Mouse (Mus musculus): ENCODE data around the gene Omp. TPM values are rescaled to one million over a fixed set of nuclear protein-coding genes. Genes with fewer than 3 reads are reported as not detected.

Gene Omp
- total and polyA plus RNA-seq, 3 experiments: 0.06 to 0.14 TPM; not detected in 1

- 52% methylated on average over 9 of the region's 9 CpGs for WGBS
- no peaks in the 10 kb centered on the region for H3K79me2 ChIP-seq (replicated peaks; ENCODE audit: control insufficient read depth, insufficient read depth, low read length)
- intact Hi-C loops (cut with DNase I): no loop called here
- H3K36me3 ChIP-seq (ENCODE audit: control insufficient read depth, insufficient read depth, low read length): no peaks in the 10 kb centered on the region
- peaks cover 12% of the 10 kb centered on the region for H3K4me1 ChIP-seq (ENCODE audit: control insufficient read depth, insufficient read depth, low read length)
- H3K4me3 ChIP-seq: no peak within 1 kb of the TSS
- peak in 1 of 2 experiments; percentile 32 for DNase-seq
- 0 out of 2 replicates have a peak within 1 kb of the TSS, but pooled peaks have one; percentile 13 for H3K9ac ChIP-seq (ENCODE audit: low read depth, low read length)
- H3K27me3 ChIP-seq (ENCODE audit: control insufficient read depth, insufficient read depth, low read length): no peaks in the 10 kb centered on the region
- TF ChIP-seq EP300 (IDR thresholded peaks at IDR 0.05; ENCODE audit: insufficient read depth, low read depth, low read length): no peak
- TF ChIP-seq CTCF (IDR thresholded peaks at IDR 0.05): no peak
- no peak for TF ChIP-seq POLR2A (IDR thresholded peaks at IDR 0.05; ENCODE audit: insufficient read depth, low read depth, low read length)
- H3K27ac ChIP-seq: no peak within 1 kb of the TSS
Observed at GRCm38 (mm10) chr7:98119179-98119960, 25.9 kb downstream of the Omp start, which contains the start of gene Myo7a. Myo7a (minus strand) TSS chr7:98119524.

- Histone ChIP-seq H3K36me3 (ENCODE audit: control insufficient read depth, insufficient read depth, low read length) (no peaks in the 10 kb centered on the region), H3K27me3 (ENCODE audit: control insufficient read depth, insufficient read depth, low read length) (no peaks in the 10 kb centered on the region), H3K27ac (peak overlapping the region; percentile 33; the same call in 1 of the 2 replicates), H3K79me2 (replicated peaks; ENCODE audit: control insufficient read depth, insufficient read depth, low read length) (no peaks in the 10 kb centered on the region), H3K9ac (ENCODE audit: low read depth, low read length) (no peak overlapping the region; the same call in 1 of the 2 replicates), H3K4me3 (no peak overlapping the region), H3K4me1 (ENCODE audit: control insufficient read depth, insufficient read depth, low read length) (peaks cover 12% of the 10 kb centered on the region)
- peak; percentile 76 to 78 for DNase-seq
- 14% methylated on average over 11 of the region's 11 CpGs for WGBS
- intact Hi-C loops (cut with DNase I): no loop called here
- TF ChIP-seq CTCF (IDR thresholded peaks at IDR 0.05): no peak
- TF ChIP-seq EP300 (IDR thresholded peaks at IDR 0.05; ENCODE audit: insufficient read depth, low read depth, low read length): 0 out of 2 replicates have a peak, but pooled peaks have one; percentile 15
Observed at GRCm38 (mm10) chr7:98117012-98117660, 28.2 kb downstream of the Omp start.

GRCm38 (mm10) chr7:98114656-98115055 is 30.6 kb downstream of the Omp start:
- Histone ChIP-seq H3K4me3 (no peak overlapping the region), H3K4me1 (ENCODE audit: control insufficient read depth, insufficient read depth, low read length) (peaks cover 10% of the 10 kb centered on the region), H3K27me3 (ENCODE audit: control insufficient read depth, insufficient read depth, low read length) (no peaks in the 10 kb centered on the region), H3K79me2 (replicated peaks; ENCODE audit: control insufficient read depth, insufficient read depth, low read length) (no peaks in the 10 kb centered on the region), H3K9ac (ENCODE audit: low read depth, low read length) (no peak overlapping the region), H3K36me3 (ENCODE audit: control insufficient read depth, insufficient read depth, low read length) (no peaks in the 10 kb centered on the region), H3K27ac (no peak overlapping the region)
- no peak for DNase-seq
- no peak for TF ChIP-seq POLR2A (IDR thresholded peaks at IDR 0.05; ENCODE audit: insufficient read depth, low read depth, low read length)
- no peak for TF ChIP-seq CTCF (IDR thresholded peaks at IDR 0.05)
- no peak for TF ChIP-seq EP300 (IDR thresholded peaks at IDR 0.05; ENCODE audit: insufficient read depth, low read depth, low read length)
- 58% methylated on average over 6 of the region's 6 CpGs for WGBS
- intact Hi-C loops (cut with DNase I): no loop called here

DNA sequence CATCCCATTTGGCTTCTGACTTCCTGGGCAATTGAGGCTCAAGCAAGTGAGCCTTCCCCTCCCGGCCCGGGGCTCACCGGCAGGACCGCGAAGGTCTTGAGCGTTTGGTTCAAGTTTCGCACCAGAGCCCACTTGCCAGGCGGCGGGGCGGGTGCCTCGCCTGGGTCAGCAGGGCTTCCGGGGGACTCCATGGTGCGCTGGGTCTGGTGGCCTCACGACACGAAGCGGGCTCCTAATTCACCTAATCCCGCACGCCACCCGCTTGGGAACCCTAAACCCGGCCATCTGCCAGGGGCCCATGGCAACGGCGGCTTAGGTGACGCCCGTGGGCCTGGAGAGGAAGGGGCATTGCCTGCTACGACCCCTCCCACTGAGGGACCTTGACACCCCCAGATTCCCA is 34.1 kb downstream of the Omp start:
- DNase-seq: no peak
- Histone ChIP-seq H3K9ac (ENCODE audit: low read depth, low read length) (no peak overlapping the region), H3K36me3 (ENCODE audit: control insufficient read depth, insufficient read depth, low read length) (no peaks in the 10 kb centered on the region), H3K4me3 (no peak overlapping the region), H3K27me3 (ENCODE audit: control insufficient read depth, insufficient read depth, low read length) (no peaks in the 10 kb centered on the region), H3K79me2 (replicated peaks; ENCODE audit: control insufficient read depth, insufficient read depth, low read length) (no peaks in the 10 kb centered on the region), H3K4me1 (ENCODE audit: control insufficient read depth, insufficient read depth, low read length) (peaks cover 16% of the 10 kb centered on the region), H3K27ac (no peak overlapping the region)
- 26% methylated on average over 25 of the region's 25 CpGs for WGBS
- intact Hi-C loops (cut with DNase I): no loop called here
- TF ChIP-seq EP300 (IDR thresholded peaks at IDR 0.05; ENCODE audit: insufficient read depth, low read depth, low read length) (no peak), POLR2A (IDR thresholded peaks at IDR 0.05; ENCODE audit: insufficient read depth, low read depth, low read length) (no peak), CTCF (IDR thresholded peaks at IDR 0.05) (no peak)

DNA sequence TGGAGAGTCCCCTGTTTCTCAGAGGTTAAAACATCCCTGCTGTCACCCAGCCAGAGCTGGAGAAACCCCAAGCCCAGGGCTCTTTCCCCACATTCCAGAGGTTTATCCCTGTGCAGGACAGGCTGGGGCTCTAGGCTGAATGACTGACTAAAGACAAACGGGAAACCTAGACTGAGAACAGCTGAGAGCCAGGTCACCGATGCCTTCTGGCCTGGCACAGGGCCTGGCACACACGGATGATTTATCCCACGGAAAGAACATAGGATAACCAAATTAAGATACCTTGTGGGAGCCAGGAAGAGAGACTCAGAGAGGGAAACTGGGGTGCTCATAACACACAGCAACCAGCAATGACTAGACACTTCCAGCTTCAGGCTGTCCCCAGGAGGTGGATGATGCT is 35.5 kb downstream of the Omp start:
- intact Hi-C loops (cut with DNase I): no loop called here
- Histone ChIP-seq H3K4me3 (no peak overlapping the region), H3K79me2 (replicated peaks; ENCODE audit: control insufficient read depth, insufficient read depth, low read length) (no peaks in the 10 kb centered on the region), H3K4me1 (ENCODE audit: control insufficient read depth, insufficient read depth, low read length) (peaks cover 23% of the 10 kb centered on the region), H3K27ac (no peak overlapping the region), H3K9ac (ENCODE audit: low read depth, low read length) (no peak overlapping the region), H3K27me3 (ENCODE audit: control insufficient read depth, insufficient read depth, low read length) (no peaks in the 10 kb centered on the region), H3K36me3 (ENCODE audit: control insufficient read depth, insufficient read depth, low read length) (no peaks in the 10 kb centered on the region)
- WGBS: 58% methylated on average over 4 of the region's 4 CpGs
- TF ChIP-seq EP300 (IDR thresholded peaks at IDR 0.05; ENCODE audit: insufficient read depth, low read depth, low read length): no peak
- TF ChIP-seq POLR2A (IDR thresholded peaks at IDR 0.05; ENCODE audit: insufficient read depth, low read depth, low read length): no peak
- no peak for DNase-seq

Data from heart, adult 2 months (tissue).